Mouse (Mus musculus): ENCODE data around the gene Fam129a.
A peak's percentile ranks its signal among the peaks of the same experiment; 100 is the strongest.
"Not testable (repeated sequence)": the region's sequence is repeated elsewhere in the genome, so short reads cannot be mapped to it uniquely, and the experiment has no call there.

The Fam129a gene

DNA sequence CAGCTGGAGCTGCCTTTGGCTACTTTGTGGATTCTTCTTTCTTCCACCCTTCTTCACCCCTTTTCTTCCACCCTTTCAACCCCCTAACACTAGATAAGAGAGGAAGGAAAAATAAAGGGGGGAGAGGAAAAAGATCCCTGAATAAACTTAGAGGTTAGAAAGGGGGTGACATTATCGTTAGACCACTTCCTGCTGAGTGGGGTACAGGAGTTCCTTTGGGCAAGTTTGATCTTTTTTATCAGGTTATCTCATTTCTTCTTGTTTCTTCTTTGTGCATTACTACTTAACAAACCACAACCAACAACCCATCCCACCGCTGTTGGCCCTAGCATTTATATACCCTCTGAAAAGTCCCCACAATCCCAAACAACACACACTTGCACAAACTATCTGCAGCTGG, 154.6 kb downstream of the Fam129a start:
- DNase-seq (ENCODE audit: low read depth, low spot score), result no peak

DNA sequence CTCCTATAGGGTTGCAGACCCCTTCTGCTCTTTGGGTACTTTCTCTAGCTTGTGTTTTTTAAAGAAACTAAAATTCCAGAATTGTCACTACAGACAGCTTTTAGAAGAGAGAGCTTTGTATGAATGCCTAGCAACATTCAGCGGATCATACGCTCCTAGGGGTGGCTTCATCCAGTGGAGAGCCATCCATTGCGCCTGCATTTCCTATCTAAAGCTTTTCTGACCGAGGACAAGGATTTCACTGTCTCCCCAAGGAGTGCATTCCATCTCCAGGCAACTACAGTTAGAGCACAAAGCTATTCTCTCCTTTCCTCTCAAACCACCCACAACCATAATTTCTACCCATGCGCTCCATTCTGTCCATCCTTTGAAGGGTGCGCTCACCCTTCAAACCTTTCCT, 155.4 kb downstream of the Fam129a start:
- DNase-seq (ENCODE audit: low read depth, low spot score), result no peak

DNA sequence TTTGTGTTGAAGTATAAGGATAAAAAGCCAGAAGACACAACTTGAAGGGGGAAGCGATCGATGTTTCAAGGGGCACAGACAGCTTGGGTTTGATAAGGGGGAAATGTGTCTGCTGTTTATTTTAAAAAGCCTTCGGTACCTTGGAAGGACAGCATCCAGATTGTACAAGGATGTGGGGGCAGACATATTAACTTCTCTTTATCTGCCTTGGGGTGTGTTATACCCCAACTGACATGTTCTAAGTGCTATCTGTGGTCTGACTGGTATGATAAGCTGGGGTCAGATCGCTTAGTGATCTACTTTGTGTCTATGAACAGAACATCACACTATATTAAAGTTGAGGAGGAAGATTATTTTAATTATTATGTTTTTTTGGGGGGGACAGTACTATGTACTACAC, 157.2 kb downstream of the Fam129a start:
- DNase-seq (ENCODE audit: low read depth, low spot score), result no peak

DNA sequence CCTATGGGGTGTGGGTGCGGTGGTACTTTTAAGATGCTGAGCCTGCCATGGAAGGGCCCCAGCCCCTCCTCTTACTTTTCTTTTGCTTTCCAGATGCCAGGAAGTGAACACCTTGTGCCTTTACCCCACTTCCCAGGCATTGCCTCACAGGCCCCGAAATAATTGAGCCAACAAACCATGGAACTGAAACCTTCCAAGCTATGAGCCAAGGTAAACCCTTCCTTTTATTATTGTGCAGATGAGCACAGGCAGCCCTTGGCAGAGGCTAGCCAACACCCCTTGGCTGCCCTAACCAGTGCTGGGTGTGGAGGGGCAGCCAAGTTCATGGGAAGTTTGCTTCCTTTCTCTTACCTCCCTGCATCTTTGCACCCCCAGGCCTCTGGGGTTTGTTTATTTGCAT, 166.2 kb downstream of the Fam129a start:
- no peak for DNase-seq (ENCODE audit: low read depth, low spot score)

DNA sequence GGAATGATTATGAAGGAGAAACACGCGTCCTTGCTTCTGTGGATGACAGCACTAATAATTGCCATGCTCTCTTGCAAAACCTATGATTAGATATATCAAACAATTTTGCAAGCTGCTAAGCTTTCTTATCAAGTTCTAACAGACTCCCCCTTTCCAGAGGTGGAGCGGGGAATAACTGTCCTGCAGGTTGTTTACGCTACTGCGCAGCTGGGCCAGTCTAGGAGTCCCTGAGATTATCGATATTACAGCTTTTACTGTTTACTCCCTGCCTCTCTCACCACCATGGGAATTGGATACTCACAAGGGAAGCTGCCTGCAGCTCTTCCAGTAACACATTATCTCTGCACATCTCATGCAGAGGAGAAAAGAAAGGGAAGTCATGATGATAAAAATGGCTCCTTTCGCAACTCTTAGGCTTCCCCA, 170.2 kb downstream of the Fam129a start:
- DNase-seq (ENCODE audit: low read depth, low spot score), result no peak

DNA sequence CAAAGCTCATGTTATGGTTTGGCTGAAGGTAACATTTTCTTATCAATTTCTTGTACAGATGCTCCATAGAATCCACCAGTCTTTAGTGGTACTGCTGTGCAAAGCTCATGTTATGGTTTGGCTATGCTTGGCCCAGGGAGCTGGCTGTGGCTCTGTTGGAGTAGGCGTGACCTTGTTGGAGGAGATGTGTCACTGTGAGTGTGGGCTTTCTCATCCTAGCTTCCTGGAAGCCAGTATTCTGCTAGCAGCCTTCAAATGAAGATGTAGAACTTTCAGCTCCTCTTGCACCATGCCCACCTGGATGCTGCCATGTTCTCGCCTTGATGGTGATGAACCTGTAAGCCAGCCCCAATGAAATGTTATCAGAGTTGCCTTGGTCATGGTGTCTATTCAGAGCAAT, 178.9 kb downstream of the Fam129a start:
- not testable (repeated sequence) for DNase-seq (ENCODE audit: low read depth, low spot score)

DNA sequence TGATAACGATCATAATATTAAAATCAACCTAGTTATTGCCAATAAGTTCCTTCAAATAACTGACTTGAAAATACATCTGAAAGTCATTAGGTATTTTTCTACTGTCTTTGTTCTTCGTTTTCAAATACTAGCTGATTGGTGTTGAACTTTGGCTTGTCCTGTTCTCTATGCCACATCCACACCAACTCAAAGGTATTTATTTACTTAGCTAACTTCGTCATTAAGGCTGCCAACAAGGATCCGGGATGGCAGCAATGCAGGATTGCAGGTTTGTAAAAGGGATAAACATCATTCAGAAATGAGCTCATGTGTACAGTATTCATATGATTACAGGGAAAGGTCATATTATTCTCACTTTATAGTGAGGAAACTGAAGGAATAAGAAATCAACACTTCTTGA, 182.0 kb downstream of the Fam129a start:
- no peak for DNase-seq (ENCODE audit: low read depth, low spot score)

DNA sequence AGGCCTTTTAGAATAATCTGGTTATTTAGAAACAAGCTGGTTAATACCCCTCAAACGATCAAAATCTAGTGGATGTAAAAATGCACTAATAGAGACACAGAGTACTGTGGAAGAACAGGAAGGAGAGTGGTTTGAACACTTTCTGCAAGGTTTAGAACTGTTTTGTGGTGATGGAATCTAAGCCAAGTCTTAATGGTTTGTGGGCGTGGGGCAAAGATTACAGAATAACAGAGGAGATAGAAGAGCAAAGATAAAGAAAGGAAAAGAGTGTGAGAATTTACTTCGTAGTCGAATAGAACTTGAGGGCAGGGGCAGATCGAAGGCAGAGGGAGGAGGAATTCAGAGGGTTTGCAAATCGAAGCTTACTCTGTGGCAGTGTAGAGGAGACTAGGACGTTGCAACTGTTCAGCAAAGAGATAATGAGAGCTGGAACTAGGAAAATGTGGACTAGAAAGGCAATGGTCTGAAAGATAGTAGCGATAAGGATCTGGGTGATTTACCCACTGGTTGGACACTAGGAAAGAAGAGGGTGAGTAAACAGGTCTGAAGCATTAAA, 182.5 kb downstream of the Fam129a start:
- DNase-seq (ENCODE audit: low read depth, low spot score), result no peak

DNA sequence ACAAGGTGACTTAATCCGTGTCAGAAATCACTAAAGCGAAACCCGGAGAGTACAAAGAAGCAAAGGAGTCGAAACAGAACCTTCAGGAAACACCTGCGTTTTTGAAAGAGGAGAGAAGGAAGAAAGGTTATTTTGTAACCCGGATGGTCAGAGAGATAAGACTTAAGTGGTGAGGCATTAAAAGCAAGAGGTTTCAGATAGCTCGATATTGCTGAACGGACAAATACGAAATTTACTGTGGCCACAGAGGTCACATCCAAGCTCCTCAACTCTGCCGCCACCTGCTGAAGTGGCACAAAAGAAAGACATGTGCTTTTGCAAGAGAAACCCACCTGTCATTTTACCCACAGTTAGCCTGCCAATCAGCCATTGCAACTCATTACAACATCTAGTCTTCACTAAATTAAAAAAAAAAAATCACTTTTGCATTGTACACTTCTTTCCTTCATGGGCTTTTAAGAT, 183.1 kb downstream of the Fam129a start:
- DNase-seq (ENCODE audit: low read depth, low spot score), result no peak

DNA sequence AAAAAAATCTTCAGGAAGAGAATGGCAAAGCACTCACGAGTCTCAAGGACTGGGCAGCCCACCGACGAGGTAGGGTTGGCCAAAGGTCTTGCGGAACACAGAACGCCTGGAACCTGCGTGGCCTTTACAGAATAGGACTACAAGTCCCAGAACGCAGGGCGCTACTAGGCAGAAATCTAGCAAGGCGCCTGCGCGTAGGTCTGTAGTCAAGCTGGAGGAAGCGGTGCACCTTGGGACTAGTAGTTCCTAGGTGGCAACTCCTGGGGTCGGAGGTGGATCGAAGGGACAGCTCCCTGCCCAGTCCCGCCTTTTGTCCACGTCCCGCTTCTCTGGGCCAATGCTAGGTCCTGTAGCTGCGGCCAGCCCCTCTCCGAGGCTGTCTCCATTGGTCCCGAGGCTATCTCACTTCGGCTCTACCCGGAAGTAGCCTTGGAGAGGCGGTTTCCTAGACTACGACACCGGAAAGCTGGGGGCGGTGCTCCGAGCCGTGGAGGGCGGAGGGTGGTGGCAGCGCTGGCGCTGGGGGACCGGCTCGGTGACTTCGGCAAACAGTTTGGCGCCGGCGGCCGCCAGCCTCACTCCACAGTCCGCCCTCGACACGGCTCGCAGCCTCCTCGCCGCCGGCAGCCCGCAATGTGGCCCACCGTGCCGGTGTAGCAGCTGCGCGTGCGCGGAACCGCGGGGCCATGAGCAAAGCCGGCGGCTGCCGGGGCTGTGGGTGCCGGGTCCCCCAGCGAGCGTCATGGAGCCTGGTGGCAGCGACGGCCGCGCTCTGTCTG, 184.1 kb downstream of the Fam129a start, which contains the start of gene Edem3:
TSS of gene Edem3 (plus strand) at position 491 of the 779 bp plus-strand sequence.
- peak; percentile 98 for DNase-seq (ENCODE audit: low read depth, low spot score)

DNA sequence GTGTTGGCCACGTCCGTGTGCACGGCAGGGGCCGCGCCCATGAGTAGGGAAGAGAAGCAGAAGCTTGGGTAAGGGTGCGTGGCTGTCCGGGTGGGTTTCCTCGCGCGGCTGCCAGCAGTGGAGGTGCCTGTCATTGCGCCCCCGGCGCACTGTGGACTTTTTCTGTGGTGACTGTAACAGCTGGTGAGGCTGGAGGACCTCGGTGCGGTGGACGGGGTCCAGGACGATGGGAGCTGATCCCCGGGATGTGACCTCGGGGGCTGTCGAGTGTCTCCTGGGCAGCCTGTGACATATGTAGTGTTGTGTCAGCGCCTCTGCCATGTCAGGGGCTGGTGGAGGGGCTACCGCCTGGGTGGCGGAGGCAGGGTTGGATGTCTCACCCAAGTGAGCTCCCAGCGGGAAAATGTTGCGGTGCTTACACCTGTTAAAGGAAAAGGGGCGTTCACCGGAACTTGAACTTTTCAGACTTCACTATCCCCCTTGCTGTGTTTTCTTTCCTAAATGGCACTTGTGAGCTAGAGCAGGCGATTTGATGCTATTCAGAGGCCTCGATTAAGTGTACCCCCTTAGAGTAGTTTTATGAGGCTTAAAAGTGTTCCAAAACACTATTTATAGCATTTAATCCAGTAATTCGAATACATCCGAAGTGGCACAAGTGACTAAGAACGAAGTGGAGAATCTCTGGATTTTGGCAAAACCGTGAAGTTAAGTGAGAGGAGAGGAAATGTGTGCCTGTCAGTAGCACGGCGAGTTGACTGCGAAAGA, 184.9 kb downstream of the Fam129a start:
- DNase-seq (ENCODE audit: low read depth, low spot score), result no peak

DNA sequence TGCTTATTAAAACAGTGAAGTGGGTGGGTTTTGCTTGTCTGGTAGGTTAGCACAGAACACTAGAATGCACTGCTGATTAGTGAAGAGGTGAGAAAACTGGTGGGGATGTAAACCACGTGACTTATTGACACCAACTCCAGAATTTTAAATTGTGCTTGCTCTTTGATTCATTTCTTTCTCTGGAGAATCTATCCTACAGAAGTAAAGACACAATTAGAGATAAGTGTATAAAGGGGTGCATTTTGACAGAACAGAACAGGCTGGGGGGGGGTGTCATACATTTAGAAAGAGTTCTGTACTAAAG, 185.4 kb downstream of the Fam129a start:
- no peak for DNase-seq (ENCODE audit: low read depth, low spot score)

DNA sequence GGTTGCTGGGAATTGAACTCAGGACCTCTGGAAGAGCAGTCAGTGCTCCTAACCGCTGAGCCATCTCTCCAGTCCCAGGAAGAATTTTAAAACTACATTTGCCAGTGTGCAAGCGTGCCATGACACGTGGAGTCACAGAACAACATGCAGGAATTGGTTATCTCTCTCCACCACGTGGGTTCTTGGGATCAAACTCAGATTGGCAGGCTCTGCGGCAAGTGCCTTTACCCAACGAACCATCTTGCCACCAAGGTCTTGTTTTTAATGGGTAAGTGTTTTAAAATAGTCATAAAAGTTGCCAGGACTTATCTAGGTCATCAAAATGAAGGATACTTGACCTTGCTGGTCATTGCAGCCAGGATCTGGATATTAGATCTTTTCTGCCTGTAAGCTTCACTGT, 187.3 kb downstream of the Fam129a start:
- DNase-seq (ENCODE audit: low read depth, low spot score), result no peak

DNA sequence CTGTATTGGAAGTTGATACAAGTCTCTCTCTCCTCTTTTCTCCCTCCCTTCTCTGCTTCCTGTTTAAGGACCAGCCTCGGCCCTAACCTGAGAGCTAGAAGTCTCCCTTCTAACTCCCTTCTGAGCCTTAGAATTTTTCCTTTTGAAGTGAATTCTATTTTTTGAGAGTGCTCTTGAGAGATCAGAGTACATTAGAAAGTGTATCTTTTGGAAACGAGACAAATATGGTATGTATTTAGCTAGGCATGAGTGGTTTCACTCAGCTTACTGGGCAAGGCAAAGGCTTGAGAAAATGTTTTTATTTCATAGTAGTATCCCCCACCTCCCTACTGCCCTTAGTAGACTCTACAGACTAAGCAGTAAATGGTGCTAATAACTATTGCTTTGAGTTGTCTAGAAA, 188.0 kb downstream of the Fam129a start:
- DNase-seq (ENCODE audit: low read depth, low spot score), result no peak

DNA sequence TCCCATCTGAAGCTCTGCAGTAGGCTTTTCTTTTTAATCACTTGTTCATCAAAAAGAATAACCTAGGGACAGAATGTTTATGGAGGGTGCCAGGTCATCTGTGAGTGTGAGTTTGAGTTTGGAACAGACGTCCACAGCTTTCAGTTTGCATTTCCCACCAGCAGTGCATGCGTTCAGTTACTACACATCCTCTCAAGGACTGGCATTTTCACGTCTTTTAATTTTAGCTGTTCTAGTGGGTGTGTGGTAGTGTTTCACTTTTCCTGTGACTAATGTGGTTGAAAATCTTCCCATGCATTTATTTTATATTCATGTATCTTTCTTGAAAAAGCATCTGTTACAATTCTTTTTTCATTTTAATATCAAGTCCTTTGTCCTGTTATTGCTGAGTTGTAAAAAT, 193.2 kb downstream of the Fam129a start:
- DNase-seq (ENCODE audit: low read depth, low spot score), result no peak

DNA sequence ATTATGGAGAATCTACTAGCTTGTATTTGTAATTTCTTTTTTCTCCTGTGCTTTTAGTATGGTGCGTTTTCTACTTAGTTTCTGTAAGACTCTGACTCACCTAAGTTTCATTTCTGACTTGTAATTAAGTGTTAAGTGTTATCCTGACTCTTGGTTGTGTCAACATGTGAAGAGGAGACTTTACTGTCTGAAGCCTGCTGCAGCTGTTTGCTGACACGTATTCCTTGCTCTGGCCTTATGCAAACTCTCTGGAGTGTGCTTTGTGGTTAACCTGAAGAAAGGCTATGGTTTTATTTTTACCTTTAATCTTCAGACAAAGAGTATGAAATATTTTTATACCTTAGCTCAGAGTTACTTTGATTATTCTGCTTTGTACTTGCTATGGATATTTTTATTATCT, 195.2 kb downstream of the Fam129a start:
- no peak for DNase-seq (ENCODE audit: low read depth, low spot score)

DNA sequence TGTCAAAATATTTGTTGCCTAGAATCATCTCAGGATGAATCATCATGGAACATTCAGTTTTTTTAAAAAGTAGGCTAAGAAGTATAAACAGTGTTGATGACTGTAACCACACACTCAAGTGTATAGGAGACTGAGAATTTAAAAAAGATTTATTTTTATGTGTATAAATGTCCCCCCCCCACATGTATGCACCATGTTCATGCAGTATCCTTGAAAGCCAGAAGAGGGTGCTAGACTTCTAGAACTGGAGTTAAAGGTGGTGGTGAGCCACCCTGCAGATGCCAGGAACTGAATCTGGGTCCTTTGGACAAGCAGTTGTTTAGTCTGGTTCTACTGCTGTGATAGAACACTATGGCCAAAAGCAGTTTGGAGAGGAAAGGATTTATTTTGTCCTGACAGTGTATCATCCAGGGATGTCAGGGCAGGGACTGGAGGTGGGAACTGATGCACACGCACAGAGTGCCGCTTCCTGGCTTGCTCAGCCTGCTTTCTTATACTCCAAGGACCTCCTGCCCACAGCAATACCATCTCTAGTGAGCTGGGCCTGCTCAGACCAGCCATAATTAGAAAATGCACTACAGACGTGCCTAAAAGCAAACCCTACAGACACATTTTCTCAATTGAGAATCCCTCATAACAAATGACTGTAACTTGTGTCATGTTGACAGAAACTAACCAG, 196.1 kb downstream of the Fam129a start:
- DNase-seq (ENCODE audit: low read depth, low spot score), result no peak

DNA sequence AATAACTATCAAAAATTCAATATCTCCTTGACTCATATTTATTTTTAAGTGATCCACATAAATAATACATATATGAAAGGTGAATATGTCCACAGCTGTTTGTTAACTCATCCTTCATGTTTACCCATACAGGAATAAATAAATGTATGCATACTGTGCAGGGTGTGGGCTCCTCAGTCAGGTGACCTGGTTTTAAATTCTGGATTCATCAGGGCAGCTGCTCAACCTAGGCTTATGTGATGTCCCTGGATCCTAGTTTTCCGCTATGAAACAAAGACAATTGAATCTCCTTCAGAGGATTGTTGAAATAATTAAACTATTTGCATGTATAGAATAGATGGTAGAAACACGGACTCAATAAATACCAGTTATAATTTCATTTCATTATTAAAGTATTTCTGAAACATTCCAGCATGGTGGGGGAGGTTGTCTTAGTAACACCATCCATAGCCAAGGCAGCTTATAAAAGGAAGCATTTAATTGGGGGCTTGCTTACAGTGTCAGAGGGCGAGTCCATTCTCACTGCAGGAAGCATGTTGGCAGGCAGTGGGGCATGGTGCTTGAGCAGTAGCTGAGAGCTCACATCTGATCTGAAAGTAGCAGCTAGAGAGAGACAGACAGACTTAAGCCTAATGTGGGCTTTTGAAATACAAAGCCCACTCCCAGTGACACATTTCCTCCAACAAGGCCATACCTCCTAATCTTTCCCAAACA, 198.4 kb downstream of the Fam129a start:
- DNase-seq (ENCODE audit: low read depth, low spot score), result peak; percentile 4
